Mouse (Mus musculus): ENCODE measurements around the gene Fignl1.

DNA sequence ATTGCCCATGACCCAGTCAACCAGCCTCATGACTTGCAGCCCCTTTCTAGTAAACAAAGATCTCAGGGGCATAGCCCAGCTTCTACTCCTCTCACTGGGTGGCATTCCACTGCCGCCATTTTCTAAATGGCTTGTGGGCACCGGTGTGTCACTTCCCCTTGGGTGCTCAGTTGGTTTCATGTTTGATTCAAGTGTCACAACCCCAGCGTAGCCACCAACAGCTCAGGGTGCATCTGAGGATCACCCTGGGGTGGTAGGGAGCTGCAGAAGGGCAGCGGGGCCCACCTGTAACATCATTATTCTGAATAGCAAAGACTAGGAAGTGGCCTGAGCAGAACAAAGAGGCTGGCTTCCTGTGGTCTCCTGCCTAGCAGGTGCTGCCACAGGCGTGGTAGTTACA is 57.7 kb downstream of the Fignl1 start:
- no peak for TF ChIP-seq CTCF (IDR thresholded peaks at IDR 0.05; ENCODE audit: low read depth, low read length)
- no peak for TF ChIP-seq TAL1 (conservative IDR thresholded peaks at IDR 0.05; ENCODE audit: low read depth, low read length)
- no peak for TF ChIP-seq GATA1 (IDR thresholded peaks at IDR 0.05; ENCODE audit: borderline replicate concordance, low read length)
